Mouse (Mus musculus): ENCODE data around the gene 4833439L19Rik. TPM values are rescaled to one million over a fixed set of nuclear protein-coding genes. Genes with fewer than 3 reads are reported as not detected.

The 4833439L19Rik gene
- polyA plus RNA-seq, 1 experiment from 2014 or later: 128 TPM

DNA sequence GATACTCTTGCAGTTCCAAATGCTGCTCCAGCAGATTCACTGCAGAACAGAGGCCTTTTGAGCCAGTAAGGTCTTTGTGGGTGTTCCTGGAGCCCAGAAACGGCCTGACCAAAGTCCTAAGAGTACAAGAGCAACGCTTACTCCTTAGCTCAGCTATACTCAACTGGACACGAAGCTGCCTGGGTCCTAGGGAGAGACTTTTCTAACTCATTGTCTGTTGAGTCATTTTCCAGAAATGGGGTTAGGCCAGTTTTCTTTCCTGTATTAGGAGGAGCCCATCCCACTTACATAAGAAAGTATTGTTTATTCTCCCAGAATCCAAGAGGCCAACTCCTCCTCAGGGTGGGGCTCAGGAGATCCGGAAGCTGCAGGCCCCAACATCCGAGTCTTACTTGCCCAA lies 40.2 kb upstream of the 4833439L19Rik start:
- H3K4me2 ChIP-seq (ENCODE audit: low read length): no peak overlapping the region
- 68% methylated on average over 5 of the region's 5 CpGs for WGBS
- DNase-seq (ENCODE audit: low spot score) (no peak), ATAC-seq (replicated peaks; ENCODE audit: low FRiP score, low TSS enrichment, low read depth) (no peak)
- H3K9me3 ChIP-seq (ENCODE audit: control insufficient read depth, low read length): no peaks in the 10 kb centered on the region
- peaks cover 3% of the 10 kb centered on the region; the same call in 1 of the 2 replicates for H3K36me3 ChIP-seq (ENCODE audit: control insufficient read depth, insufficient read depth, low read length)
- no peaks in the 10 kb centered on the region for H3K27me3 ChIP-seq (replicated peaks; ENCODE audit: control insufficient read depth, insufficient read depth, low read length)
- no peak overlapping the region for H3K9ac ChIP-seq (ENCODE audit: low read length)
- H3K4me1 ChIP-seq (replicated peaks; ENCODE audit: control insufficient read depth, insufficient read depth, low read length): peaks cover 2% of the 10 kb centered on the region; the same call in 1 of the 2 replicates
- H3K4me3 ChIP-seq (ENCODE audit: low read depth, low read length): no peak overlapping the region
- no peak overlapping the region for H3K27ac ChIP-seq (ENCODE audit: low read depth)

DNA sequence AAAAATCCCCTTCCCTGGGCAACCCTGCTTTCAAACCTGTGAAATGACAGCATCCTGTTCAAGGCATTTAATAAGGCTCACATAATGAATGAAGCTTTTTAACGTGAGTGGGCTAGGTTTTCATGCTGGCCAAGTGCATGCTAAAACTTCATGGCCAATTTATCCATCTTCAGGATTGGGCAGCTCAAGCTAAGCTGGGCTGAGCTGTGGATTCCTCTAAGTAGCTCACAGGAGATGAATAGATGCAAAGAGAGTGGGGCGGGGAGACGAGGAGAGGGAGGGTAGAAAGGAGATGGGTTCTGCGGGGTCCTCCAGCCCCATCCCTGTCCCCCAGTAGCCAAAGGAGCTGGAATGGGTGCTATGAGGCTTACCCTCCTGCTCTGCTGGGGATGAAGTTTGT lies 39.0 kb upstream of the 4833439L19Rik start:
- Histone ChIP-seq H3K4me3 (ENCODE audit: low read depth, low read length) (no peak overlapping the region), H3K27ac (ENCODE audit: low read depth) (no peak overlapping the region), H3K9me3 (ENCODE audit: control insufficient read depth, low read length) (no peaks in the 10 kb centered on the region), H3K36me3 (ENCODE audit: control insufficient read depth, insufficient read depth, low read length) (peaks cover 7% of the 10 kb centered on the region; the same call in 1 of the 2 replicates), H3K9ac (ENCODE audit: low read length) (no peak overlapping the region), H3K4me2 (ENCODE audit: low read length) (no peak overlapping the region), H3K27me3 (replicated peaks; ENCODE audit: control insufficient read depth, insufficient read depth, low read length) (no peaks in the 10 kb centered on the region), H3K4me1 (replicated peaks; ENCODE audit: control insufficient read depth, insufficient read depth, low read length) (0 out of 2 replicates have a peak, but pooled peaks cover under 1% of the 10 kb centered on the region)
- ATAC-seq (replicated peaks; ENCODE audit: low FRiP score, low TSS enrichment, low read depth) (no peak), DNase-seq (ENCODE audit: low spot score) (no peak)
- WGBS: 74% methylated on average over 4 of the region's 4 CpGs

DNA sequence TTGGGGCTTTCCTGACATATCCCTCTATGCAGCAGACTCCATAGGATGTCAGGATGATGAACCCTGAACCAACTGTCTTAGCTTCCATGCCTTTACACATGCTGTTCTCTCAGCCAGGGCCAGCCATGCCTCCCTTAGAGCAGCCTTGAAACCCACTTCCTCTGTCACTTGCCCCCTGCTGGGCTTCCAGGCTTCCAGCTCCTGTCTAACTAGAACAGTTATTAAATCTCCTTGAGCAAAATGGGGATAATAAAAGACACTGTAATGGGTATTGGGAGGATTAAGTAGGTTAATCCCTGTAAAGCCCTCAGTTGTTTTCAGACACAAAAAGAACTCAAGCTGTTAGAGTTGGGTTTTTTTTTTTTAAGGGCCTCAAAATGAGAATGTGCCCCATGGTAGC lies 38.3 kb upstream of the 4833439L19Rik start:
- DNase-seq (ENCODE audit: low spot score): no peak
- no peak overlapping the region for H3K9ac ChIP-seq (ENCODE audit: low read length)
- H3K27ac ChIP-seq (ENCODE audit: low read depth): no peak overlapping the region

DNA sequence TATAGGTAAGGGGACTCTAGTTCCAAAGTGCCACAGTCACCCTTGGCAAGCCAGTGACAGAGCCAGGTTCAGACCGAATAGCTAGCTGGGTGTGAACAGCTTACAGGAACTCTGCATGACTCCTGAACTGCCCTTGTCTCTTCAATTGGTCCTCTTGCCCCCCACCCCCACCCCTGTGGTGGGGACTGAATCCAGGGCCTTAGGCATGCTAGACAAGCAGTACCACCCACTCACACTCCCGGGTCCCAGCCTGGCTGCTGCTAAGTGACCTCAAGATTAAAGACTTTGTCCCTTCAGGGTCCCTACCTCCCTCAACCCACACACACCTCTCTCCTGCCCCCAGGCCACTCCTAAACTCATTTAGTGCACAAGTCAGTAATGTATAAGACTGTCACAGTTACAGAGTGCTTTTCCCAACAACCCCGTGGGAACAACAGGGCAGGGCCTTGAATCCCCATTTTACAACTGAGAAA lies 37.4 kb upstream of the 4833439L19Rik start:
- Histone ChIP-seq H3K4me1 (replicated peaks; ENCODE audit: control insufficient read depth, insufficient read depth, low read length) (no peaks in the 10 kb centered on the region), H3K9me3 (ENCODE audit: control insufficient read depth, low read length) (no peaks in the 10 kb centered on the region), H3K27ac (ENCODE audit: low read depth) (0 out of 2 replicates have a peak overlapping the region, but pooled peaks have one; percentile 9), H3K9ac (ENCODE audit: low read length) (no peak overlapping the region), H3K4me3 (ENCODE audit: low read depth, low read length) (no peak overlapping the region), H3K27me3 (replicated peaks; ENCODE audit: control insufficient read depth, insufficient read depth, low read length) (no peaks in the 10 kb centered on the region), H3K36me3 (ENCODE audit: control insufficient read depth, insufficient read depth, low read length) (peaks cover 14% of the 10 kb centered on the region), H3K4me2 (ENCODE audit: low read length) (no peak overlapping the region)
- DNase-seq (ENCODE audit: low spot score): no peak
- peak; percentile 78 for ATAC-seq (replicated peaks; ENCODE audit: low FRiP score, low TSS enrichment, low read depth)
- 30% methylated on average over 3 of the region's 3 CpGs for WGBS

More for the DNA sequence above, 38.3 kb upstream of the 4833439L19Rik start:
- ATAC-seq (replicated peaks; ENCODE audit: low FRiP score, low TSS enrichment, low read depth): no peak
- no peaks in the 10 kb centered on the region for H3K4me1 ChIP-seq (replicated peaks; ENCODE audit: control insufficient read depth, insufficient read depth, low read length)
- H3K4me3 ChIP-seq (ENCODE audit: low read depth, low read length): no peak overlapping the region
- no peak overlapping the region for H3K4me2 ChIP-seq (ENCODE audit: low read length)
- H3K36me3 ChIP-seq (ENCODE audit: control insufficient read depth, insufficient read depth, low read length): peaks cover 10% of the 10 kb centered on the region; the same call in 1 of the 2 replicates
- no peaks in the 10 kb centered on the region for H3K9me3 ChIP-seq (ENCODE audit: control insufficient read depth, low read length)
- no peaks in the 10 kb centered on the region for H3K27me3 ChIP-seq (replicated peaks; ENCODE audit: control insufficient read depth, insufficient read depth, low read length)

DNA sequence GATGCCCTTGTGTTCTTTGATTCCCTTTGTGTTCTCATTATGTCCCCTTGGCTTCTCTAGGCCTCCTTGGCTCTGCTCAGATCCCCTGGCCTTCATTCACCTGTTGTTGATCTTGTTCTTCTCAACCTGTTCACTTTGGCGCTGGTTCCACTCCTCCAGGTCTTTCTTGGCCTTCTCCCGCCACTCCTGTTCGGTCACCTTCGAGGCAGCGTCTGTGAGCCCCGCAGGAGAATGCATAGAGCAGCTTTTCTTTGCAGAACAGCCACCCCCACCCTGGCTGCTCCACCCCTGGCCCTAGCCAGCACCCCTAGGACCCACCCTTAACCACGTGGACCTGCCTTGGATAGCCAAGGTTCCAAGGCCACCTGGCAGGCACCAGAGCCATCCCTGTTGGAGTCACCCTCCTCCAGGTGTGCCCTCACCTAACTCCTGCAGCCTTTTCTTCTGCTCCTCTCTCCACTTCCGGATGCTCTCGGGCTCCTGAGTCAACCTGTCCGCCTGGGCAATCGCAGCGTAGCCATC lies 33.4 kb upstream of the 4833439L19Rik start:
- no peaks in the 10 kb centered on the region for H3K9me3 ChIP-seq (ENCODE audit: control insufficient read depth, low read length)
- H3K4me3 ChIP-seq (ENCODE audit: low read depth, low read length): no peak overlapping the region
- DNase-seq (ENCODE audit: low spot score) (no peak), ATAC-seq (replicated peaks; ENCODE audit: low FRiP score, low TSS enrichment, low read depth) (no peak)
- no peaks in the 10 kb centered on the region for H3K4me1 ChIP-seq (replicated peaks; ENCODE audit: control insufficient read depth, insufficient read depth, low read length)
- H3K36me3 ChIP-seq (ENCODE audit: control insufficient read depth, insufficient read depth, low read length): peaks cover 25% of the 10 kb centered on the region
- H3K4me2 ChIP-seq (ENCODE audit: low read length): no peak overlapping the region
- no peaks in the 10 kb centered on the region for H3K27me3 ChIP-seq (replicated peaks; ENCODE audit: control insufficient read depth, insufficient read depth, low read length)
- H3K9ac ChIP-seq (ENCODE audit: low read length): no peak overlapping the region
- no peak overlapping the region for H3K27ac ChIP-seq (ENCODE audit: low read depth)
- 90% methylated on average over 12 of the region's 12 CpGs for WGBS

DNA sequence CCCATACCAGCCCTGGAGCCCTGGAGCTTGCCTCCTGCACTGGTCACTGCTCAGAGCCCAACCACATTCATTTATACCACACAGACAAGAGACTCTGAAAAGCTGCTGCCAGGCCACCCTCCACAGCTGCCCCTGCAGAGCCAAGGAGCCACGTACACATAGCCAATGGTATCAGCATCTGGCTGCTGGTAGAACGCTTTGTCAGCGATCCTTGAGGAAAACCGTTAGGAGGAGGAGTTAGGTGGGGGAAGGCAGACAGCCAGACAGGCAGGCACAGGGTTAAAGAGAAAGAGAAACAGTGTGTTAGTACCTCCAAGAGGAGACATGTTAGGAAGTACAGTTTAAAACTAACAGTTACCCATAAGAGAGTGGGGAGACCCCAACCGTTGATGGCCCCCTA lies 31.6 kb upstream of the 4833439L19Rik start:
- H3K27ac ChIP-seq (ENCODE audit: low read depth): no peak overlapping the region
- ATAC-seq (replicated peaks; ENCODE audit: low FRiP score, low TSS enrichment, low read depth): no peak
- no peaks in the 10 kb centered on the region; the same call in 1 of the 2 replicates for H3K4me1 ChIP-seq (replicated peaks; ENCODE audit: control insufficient read depth, insufficient read depth, low read length)
- H3K9ac ChIP-seq (ENCODE audit: low read length): no peak overlapping the region
- no peak for DNase-seq (ENCODE audit: low spot score)
- 65% methylated on average over 5 of the region's 5 CpGs for WGBS
- H3K4me2 ChIP-seq (ENCODE audit: low read length): no peak overlapping the region
- H3K36me3 ChIP-seq (ENCODE audit: control insufficient read depth, insufficient read depth, low read length): peaks cover 38% of the 10 kb centered on the region
- H3K27me3 ChIP-seq (replicated peaks; ENCODE audit: control insufficient read depth, insufficient read depth, low read length): no peaks in the 10 kb centered on the region
- H3K4me3 ChIP-seq (ENCODE audit: low read depth, low read length): no peak overlapping the region
- H3K9me3 ChIP-seq (ENCODE audit: control insufficient read depth, low read length): no peaks in the 10 kb centered on the region

DNA sequence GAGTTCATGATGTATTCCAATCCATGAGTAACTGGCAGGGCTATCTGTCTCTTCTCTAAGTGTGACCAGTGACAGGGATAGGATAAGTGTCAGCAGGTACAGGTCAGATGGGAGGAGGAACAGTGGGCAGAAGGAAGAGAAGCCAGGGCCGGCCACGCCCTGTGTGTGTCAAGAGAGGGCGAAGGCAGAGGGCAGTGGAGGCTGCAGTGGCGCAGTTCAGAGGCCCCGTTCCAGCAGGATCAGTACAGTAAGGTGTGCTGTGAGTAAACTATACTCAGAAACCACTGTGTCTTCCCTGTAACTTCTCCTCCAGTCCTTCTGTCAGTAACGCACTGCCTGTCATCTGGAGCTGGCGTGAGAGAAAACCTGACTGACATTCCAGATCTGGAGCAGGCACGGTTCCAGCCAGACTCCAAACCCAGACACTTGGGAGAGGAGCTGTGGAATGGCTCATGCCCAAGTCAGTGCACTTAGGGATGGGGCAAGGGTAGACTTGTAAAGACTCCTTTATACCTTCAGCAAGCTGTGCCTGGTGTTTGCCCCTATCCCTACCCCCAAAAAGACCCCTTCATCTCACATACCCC lies 31.0 kb upstream of the 4833439L19Rik start:
- Histone ChIP-seq H3K4me2 (ENCODE audit: low read length) (no peak overlapping the region), H3K9ac (ENCODE audit: low read length) (no peak overlapping the region), H3K27ac (ENCODE audit: low read depth) (no peak overlapping the region), H3K4me1 (replicated peaks; ENCODE audit: control insufficient read depth, insufficient read depth, low read length) (peaks cover 2% of the 10 kb centered on the region; the same call in 1 of the 2 replicates), H3K4me3 (ENCODE audit: low read depth, low read length) (no peak overlapping the region), H3K9me3 (ENCODE audit: control insufficient read depth, low read length) (no peaks in the 10 kb centered on the region), H3K27me3 (replicated peaks; ENCODE audit: control insufficient read depth, insufficient read depth, low read length) (no peaks in the 10 kb centered on the region), H3K36me3 (ENCODE audit: control insufficient read depth, insufficient read depth, low read length) (peaks cover 39% of the 10 kb centered on the region)
- DNase-seq (ENCODE audit: low spot score): no peak
- 75% methylated on average over 8 of the region's 8 CpGs for WGBS
- ATAC-seq (replicated peaks; ENCODE audit: low FRiP score, low TSS enrichment, low read depth): no peak

DNA sequence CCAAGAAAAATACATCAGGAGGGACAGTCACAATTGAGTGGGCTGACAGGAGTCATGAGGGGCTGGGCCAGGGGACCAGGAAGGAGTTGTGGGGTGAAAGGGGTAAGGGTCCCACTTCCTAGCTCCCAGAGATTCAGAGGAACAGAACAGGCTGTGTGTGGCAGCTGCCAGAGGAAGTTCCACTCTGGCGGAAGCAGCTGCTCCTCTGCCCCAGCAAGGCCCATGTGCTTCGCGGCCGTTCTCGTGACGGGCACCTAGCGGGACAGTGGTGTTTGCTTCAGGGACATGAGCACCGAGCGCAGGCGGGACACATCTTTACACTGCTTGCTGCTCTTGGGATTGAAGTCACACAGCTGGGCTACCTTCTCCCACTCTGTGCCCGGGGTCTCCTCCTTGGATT lies 28.4 kb upstream of the 4833439L19Rik start:
- Histone ChIP-seq H3K4me3 (ENCODE audit: low read depth, low read length) (no peak overlapping the region), H3K9ac (ENCODE audit: low read length) (no peak overlapping the region), H3K36me3 (ENCODE audit: control insufficient read depth, insufficient read depth, low read length) (peaks cover 35% of the 10 kb centered on the region), H3K27ac (ENCODE audit: low read depth) (no peak overlapping the region), H3K4me2 (ENCODE audit: low read length) (no peak overlapping the region), H3K4me1 (replicated peaks; ENCODE audit: control insufficient read depth, insufficient read depth, low read length) (peaks cover 13% of the 10 kb centered on the region; the same call in 1 of the 2 replicates), H3K9me3 (ENCODE audit: control insufficient read depth, low read length) (no peaks in the 10 kb centered on the region), H3K27me3 (replicated peaks; ENCODE audit: control insufficient read depth, insufficient read depth, low read length) (no peaks in the 10 kb centered on the region)
- 88% methylated on average over 11 of the region's 11 CpGs for WGBS
- ATAC-seq (replicated peaks; ENCODE audit: low FRiP score, low TSS enrichment, low read depth) (no peak), DNase-seq (ENCODE audit: low spot score) (no peak)
